Mouse (Mus musculus): Measurements from ENCODE around the gene 2310007B03Rik. TPM values are rescaled to one million over a fixed set of nuclear protein-coding genes. Genes with fewer than 3 reads are reported as not detected.

2310007B03Rik gene
- polyA plus RNA-seq, 1 experiment from 2014 or later: not detected

DNA sequence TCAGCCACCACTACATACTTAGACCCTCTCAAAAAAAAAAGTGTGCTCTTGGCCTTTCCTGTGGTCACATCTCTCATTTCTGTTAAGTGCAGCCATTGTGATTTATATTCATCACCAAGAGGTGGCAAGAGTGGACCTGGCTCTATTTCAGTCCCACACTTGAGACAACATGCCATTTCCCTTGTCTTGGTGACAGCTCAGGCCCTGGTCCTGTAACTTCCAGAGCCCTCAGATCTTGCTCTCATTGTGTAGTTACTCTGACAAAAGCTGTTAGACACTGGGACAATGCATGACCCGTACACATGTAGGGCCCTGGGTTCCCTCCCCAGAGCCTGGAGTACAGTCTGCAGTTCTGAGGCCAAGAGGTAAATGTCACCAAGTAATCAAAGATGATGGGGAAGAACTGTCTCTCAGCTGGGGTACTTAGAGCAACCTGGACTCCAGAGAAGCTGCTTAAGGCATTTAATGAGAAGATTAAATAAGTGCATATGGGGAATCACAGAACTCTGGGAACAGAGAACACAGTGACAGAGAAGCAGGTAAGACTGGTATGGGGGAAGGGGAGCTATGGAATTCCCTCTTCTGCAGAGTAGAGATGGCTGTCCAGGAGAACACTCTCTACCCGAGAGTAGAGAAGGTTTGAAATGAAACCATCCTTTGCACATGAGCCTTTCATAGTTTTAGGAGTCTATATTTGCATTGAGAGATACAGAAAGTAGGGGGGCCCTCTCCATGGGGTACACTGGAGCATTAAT is 9.7 kb downstream of the 2310007B03Rik start:
- H3K4me1 ChIP-seq (replicated peaks): no peaks in the 10 kb centered on the region
- WGBS: 65% methylated on average over 2 of the region's 2 CpGs
- no peak for ATAC-seq
- H3K9me3 ChIP-seq: no peaks in the 10 kb centered on the region
- H3K4me3 ChIP-seq (replicated peaks): no peak overlapping the region
- no peak overlapping the region for H3K4me2 ChIP-seq (replicated peaks)
- no peaks in the 10 kb centered on the region for H3K27me3 ChIP-seq
- no peaks in the 10 kb centered on the region for H3K36me3 ChIP-seq
- no peak overlapping the region for H3K27ac ChIP-seq
- no peak overlapping the region for H3K9ac ChIP-seq (replicated peaks)

GRCm38 (mm10) chr1:93144176-93144575 is 16.6 kb downstream of the 2310007B03Rik start:
- Histone ChIP-seq H3K9ac (replicated peaks) (no peak overlapping the region), H3K4me3 (replicated peaks) (no peak overlapping the region), H3K9me3 (no peaks in the 10 kb centered on the region), H3K4me2 (replicated peaks) (no peak overlapping the region), H3K27ac (no peak overlapping the region), H3K4me1 (replicated peaks) (no peaks in the 10 kb centered on the region), H3K36me3 (no peaks in the 10 kb centered on the region), H3K27me3 (no peaks in the 10 kb centered on the region)
- ATAC-seq: no peak
- WGBS: 75% methylated on average over 9 of the region's 9 CpGs

GRCm38 (mm10) chr1:93142871-93143270 is 17.9 kb downstream of the 2310007B03Rik start:
- H3K9me3 ChIP-seq: no peaks in the 10 kb centered on the region
- no peaks in the 10 kb centered on the region for H3K27me3 ChIP-seq
- WGBS: 87% methylated on average over 1 of the region's 1 CpGs
- H3K27ac ChIP-seq: no peak overlapping the region
- ATAC-seq: no peak
- no peak overlapping the region for H3K4me3 ChIP-seq (replicated peaks)
- no peak overlapping the region for H3K4me2 ChIP-seq (replicated peaks)
- no peaks in the 10 kb centered on the region for H3K4me1 ChIP-seq (replicated peaks)
- no peak overlapping the region for H3K9ac ChIP-seq (replicated peaks)
- H3K36me3 ChIP-seq: no peaks in the 10 kb centered on the region

DNA sequence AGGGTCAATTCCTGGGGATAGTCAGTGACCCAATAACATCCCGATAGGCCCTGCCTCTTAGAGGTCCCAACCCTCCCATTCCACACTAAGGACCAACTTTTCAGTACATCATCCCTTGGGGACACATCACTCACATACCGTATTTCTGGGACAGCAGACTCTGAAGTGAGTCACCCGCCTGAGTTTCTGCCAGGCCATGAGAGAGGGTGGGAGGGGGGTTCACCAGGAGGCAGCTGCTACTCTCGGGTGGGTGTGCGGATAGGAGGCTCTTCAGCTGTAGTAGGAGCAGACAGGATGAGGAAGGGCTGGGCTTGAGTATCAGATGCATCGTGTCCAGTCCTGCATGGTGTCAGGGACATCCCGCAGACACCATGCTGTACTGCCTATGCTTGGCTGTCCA is 21.0 kb downstream of the 2310007B03Rik start:
- Histone ChIP-seq H3K4me1 (replicated peaks) (no peaks in the 10 kb centered on the region), H3K27me3 (no peaks in the 10 kb centered on the region), H3K27ac (no peak overlapping the region), H3K9me3 (no peaks in the 10 kb centered on the region), H3K36me3 (no peaks in the 10 kb centered on the region), H3K9ac (replicated peaks) (no peak overlapping the region), H3K4me2 (replicated peaks) (no peak overlapping the region), H3K4me3 (replicated peaks) (no peak overlapping the region)
- 92% methylated on average over 7 of the region's 7 CpGs for WGBS
- no peak for ATAC-seq

- Histone ChIP-seq H3K27ac (no peak overlapping the region), H3K4me2 (replicated peaks) (no peak overlapping the region), H3K27me3 (no peaks in the 10 kb centered on the region), H3K4me1 (replicated peaks) (no peaks in the 10 kb centered on the region), H3K9me3 (no peaks in the 10 kb centered on the region), H3K9ac (replicated peaks) (no peak overlapping the region), H3K4me3 (replicated peaks) (no peak overlapping the region), H3K36me3 (no peaks in the 10 kb centered on the region)
- no peak for ATAC-seq
- WGBS: 87% methylated on average over 5 of the region's 6 CpGs
These were observed 22.2 kb downstream of the 2310007B03Rik start for GRCm38 (mm10) chr1:93138534-93138933.

DNA sequence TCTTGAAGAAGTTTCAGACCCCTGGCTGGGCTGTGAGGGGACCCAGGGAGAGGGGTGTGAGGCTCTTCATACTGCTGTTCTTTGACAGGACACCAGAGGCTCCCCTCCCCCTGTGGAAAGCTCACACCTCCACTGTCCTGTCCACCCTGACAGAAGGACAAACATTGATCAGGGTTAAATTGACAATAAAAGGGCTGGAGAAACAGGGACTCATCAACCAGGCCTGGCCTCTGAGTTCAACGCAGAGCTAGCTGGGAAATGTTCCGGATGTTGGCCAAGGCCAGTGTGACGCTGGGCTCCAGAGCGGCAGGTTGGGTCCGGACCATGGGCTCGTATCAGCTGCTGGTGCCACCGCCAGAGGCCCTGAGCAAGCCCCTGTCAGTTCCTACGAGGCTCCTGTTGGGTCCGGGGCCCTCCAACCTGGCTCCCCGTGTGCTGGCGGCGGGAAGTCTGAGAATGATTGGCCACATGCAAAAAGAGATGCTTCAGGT is 25.7 kb downstream of the 2310007B03Rik start, which contains the start of gene Agxt:
Agxt (plus strand) TSS at position 205 of the 491 bp plus-strand sequence.
- Histone ChIP-seq H3K9ac (replicated peaks) (no peak within 1 kb of the TSS), H3K27me3 (no peaks in the 10 kb centered on the region), H3K9me3 (no peaks in the 10 kb centered on the region), H3K4me2 (replicated peaks) (no peak within 1 kb of the TSS), H3K36me3 (no peaks in the 10 kb centered on the region), H3K4me3 (replicated peaks) (no peak within 1 kb of the TSS), H3K27ac (no peak within 1 kb of the TSS), H3K4me1 (replicated peaks) (no peaks in the 10 kb centered on the region)
- no peak for ATAC-seq
- WGBS: 90% methylated on average over 12 of the region's 12 CpGs

- Histone ChIP-seq H3K4me1 (replicated peaks) (no peaks in the 10 kb centered on the region), H3K27ac (no peak overlapping the region), H3K36me3 (no peaks in the 10 kb centered on the region), H3K9me3 (no peaks in the 10 kb centered on the region), H3K9ac (replicated peaks) (no peak overlapping the region), H3K4me3 (replicated peaks) (no peak overlapping the region), H3K4me2 (replicated peaks) (no peak overlapping the region), H3K27me3 (no peaks in the 10 kb centered on the region)
- no peak for ATAC-seq
- 74% methylated on average over 8 of the region's 8 CpGs for WGBS
These were observed 28.1 kb downstream of the 2310007B03Rik start for GRCm38 (mm10) chr1:93132676-93133075.

DNA sequence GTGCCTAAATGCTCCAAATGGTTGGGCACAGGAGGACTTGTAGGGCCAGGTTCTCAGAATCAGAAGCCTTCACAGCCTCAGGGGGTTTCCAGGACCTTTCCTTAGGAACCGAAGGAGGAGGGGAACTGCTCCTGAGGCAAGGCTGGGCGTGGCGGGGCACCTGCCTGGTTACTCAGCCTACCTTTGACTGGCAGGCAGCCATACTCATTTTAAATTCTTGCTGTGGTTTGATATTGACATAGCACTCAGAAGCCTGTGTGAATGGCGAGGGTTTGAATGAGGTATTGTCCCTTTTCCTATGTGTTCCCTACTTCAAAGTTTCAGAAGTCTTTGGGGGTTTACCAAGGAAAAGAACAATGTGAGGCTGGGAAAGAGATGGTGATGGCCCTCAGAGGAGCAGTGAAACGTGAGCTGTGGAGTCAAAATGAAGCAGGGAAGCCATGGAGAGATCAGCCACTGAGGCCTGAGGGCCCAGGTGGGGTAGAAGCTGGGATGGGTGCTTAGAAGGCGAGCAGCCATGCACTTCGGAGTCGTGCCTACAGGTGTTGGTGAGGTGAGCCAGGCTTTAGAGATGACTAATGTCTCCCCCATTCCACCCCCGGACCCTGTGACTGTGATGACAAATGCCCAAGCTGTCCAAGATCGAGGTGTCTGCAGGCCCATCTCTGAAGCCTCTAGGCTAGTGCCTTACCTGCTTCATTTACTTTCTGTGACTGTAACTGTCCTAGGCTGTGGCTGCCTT is 30.3 kb downstream of the 2310007B03Rik start:
- H3K9me3 ChIP-seq: no peaks in the 10 kb centered on the region
- WGBS: 70% methylated on average over 10 of the region's 10 CpGs

GRCm38 (mm10) chr1:93128710-93129349 is 31.9 kb downstream of the 2310007B03Rik start:
- ATAC-seq: peak; percentile 34; the same call in 1 of the 2 replicates
- Histone ChIP-seq H3K36me3 (no peaks in the 10 kb centered on the region), H3K4me3 (replicated peaks) (no peak overlapping the region), H3K9me3 (no peaks in the 10 kb centered on the region), H3K27ac (no peak overlapping the region), H3K4me2 (replicated peaks) (no peak overlapping the region), H3K4me1 (replicated peaks) (no peaks in the 10 kb centered on the region), H3K27me3 (no peaks in the 10 kb centered on the region), H3K9ac (replicated peaks) (no peak overlapping the region)
- 32% methylated on average over 6 of the region's 6 CpGs for WGBS

More for the DNA sequence above, 30.3 kb downstream of the 2310007B03Rik start:
- Histone ChIP-seq H3K9ac (replicated peaks) (no peak overlapping the region), H3K27ac (no peak overlapping the region), H3K4me1 (replicated peaks) (no peaks in the 10 kb centered on the region), H3K27me3 (no peaks in the 10 kb centered on the region), H3K4me3 (replicated peaks) (no peak overlapping the region), H3K36me3 (no peaks in the 10 kb centered on the region), H3K4me2 (replicated peaks) (no peak overlapping the region)
- ATAC-seq: no peak

DNA sequence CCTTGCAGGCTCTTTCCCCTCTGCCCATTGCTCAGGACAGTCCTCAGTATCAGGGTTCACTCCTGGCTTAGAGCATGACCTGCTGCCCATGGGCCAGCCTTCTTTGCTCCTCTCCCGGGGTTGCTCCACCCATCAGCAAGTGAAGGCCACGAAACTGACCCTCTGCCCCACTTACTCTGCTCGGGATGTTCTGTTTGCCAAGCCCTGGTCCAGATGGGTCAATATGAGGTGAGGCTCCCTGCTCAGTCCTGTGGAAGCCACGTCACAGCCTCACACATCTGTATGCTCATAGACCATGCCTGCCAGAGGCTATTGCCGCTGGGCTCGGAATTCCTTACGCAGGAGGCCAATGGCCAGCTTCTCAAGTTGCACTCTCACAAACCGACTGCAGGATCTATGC is 32.5 kb downstream of the 2310007B03Rik start:
- Histone ChIP-seq H3K4me3 (replicated peaks) (no peak overlapping the region), H3K27me3 (no peaks in the 10 kb centered on the region), H3K9ac (replicated peaks) (no peak overlapping the region), H3K27ac (no peak overlapping the region), H3K4me2 (replicated peaks) (no peak overlapping the region), H3K4me1 (replicated peaks) (no peaks in the 10 kb centered on the region), H3K36me3 (no peaks in the 10 kb centered on the region), H3K9me3 (no peaks in the 10 kb centered on the region)
- 0 out of 2 replicates have a peak, but pooled peaks have one; percentile 20 for ATAC-seq
- WGBS: 84% methylated on average over 8 of the region's 8 CpGs

DNA sequence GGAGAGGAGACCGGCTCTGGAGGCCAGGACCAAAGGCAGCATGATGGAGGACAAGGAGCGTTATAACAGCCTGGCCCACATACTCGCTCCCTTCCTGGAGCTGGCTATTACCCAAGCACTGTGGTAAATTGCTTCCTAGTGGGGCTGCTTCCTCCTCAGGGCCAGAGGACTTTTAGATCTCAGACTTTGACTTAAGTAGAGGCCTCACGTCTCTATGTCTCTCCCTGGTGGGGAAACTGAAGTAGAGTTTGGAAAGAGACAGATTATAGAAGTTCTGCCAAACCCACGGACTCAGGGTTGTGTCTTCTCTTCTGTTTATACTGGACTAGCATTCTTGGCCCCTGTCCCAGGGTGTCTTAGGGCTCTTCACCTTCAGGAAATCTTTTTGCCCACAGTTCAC is 35.5 kb downstream of the 2310007B03Rik start:
- no peak overlapping the region for H3K4me2 ChIP-seq (replicated peaks)
- no peak overlapping the region for H3K4me3 ChIP-seq (replicated peaks)
- H3K9ac ChIP-seq (replicated peaks): no peak overlapping the region
- H3K27me3 ChIP-seq: no peaks in the 10 kb centered on the region
- no peaks in the 10 kb centered on the region for H3K9me3 ChIP-seq
- WGBS: 76% methylated on average over 5 of the region's 5 CpGs
- no peaks in the 10 kb centered on the region for H3K4me1 ChIP-seq (replicated peaks)
- no peaks in the 10 kb centered on the region for H3K36me3 ChIP-seq
- no peak for ATAC-seq
- H3K27ac ChIP-seq: no peak overlapping the region

GRCm38 (mm10) chr1:93124066-93124465 is 36.7 kb downstream of the 2310007B03Rik start:
- H3K9me3 ChIP-seq: no peaks in the 10 kb centered on the region
- H3K4me2 ChIP-seq (replicated peaks): no peak overlapping the region
- no peaks in the 10 kb centered on the region for H3K27me3 ChIP-seq
- 83% methylated on average over 8 of the region's 8 CpGs for WGBS
- no peak overlapping the region for H3K9ac ChIP-seq (replicated peaks)
- H3K4me1 ChIP-seq (replicated peaks): no peaks in the 10 kb centered on the region
- H3K4me3 ChIP-seq (replicated peaks): no peak overlapping the region
- no peak for ATAC-seq
- no peak overlapping the region for H3K27ac ChIP-seq
- no peaks in the 10 kb centered on the region for H3K36me3 ChIP-seq

Measured in midbrain, embryonic 13.5 days (tissue).